Mouse (Mus musculus) midbrain, embryonic 12.5 days (tissue): Measurements from ENCODE around the gene Ifi35. TPM values are rescaled to one million over a fixed set of nuclear protein-coding genes. Genes with fewer than 3 reads are reported as not detected.
"Not testable (repeated sequence)": the region's sequence is repeated elsewhere in the genome, so short reads cannot be mapped to it uniquely, and the experiment has no call there.

Experiments
- ATAC-seq: fragments of 200-750 bp; cut with Nextera tagmentation; 2 replicates; pipeline ENCODE4 v1.8.0; 2017; ENCODE audit warnings: low read depth, moderate TSS enrichment, moderate library complexity; ENCODE audit not compliant: low FRiP score
- H3K27ac ChIP-seq: fragments of 300-500 bp; sonication (generic); replicated peaks from 2 replicates; pipeline ENCODE4 v1.5.1; 2016; ENCODE audit warnings: mild to moderate bottlenecking
- H3K27me3 ChIP-seq: fragments of 300-500 bp; sonication (generic); 2 replicates; pipeline ENCODE4 v1.6.1; 2016; ENCODE audit warnings: mild to moderate bottlenecking
- H3K36me3 ChIP-seq: fragments of 300-500 bp; sonication (generic); 2 replicates; pipeline ENCODE4 v1.6.1; 2016
- H3K4me1 ChIP-seq: fragments of 300-500 bp; sonication (generic); 2 replicates; pipeline ENCODE4 v1.6.1; 2016
- H3K4me2 ChIP-seq: fragments of 300-500 bp; sonication (generic); replicated peaks from 2 replicates; pipeline ENCODE4 v1.6.1; 2016; ENCODE audit warnings: mild to moderate bottlenecking, moderate library complexity
- H3K4me3 ChIP-seq: fragments of 300-500 bp; sonication (generic); 2 replicates; pipeline ENCODE4 v1.5.1; 2016; ENCODE audit warnings: mild to moderate bottlenecking
- H3K9ac ChIP-seq: fragments of 300-500 bp; sonication (generic); replicated peaks from 2 replicates; pipeline ENCODE4 v1.6.1; 2016; ENCODE audit warnings: mild to moderate bottlenecking, moderate library complexity
- H3K9me3 ChIP-seq: fragments of 300-500 bp; sonication (generic); 2 replicates; pipeline ENCODE4 v1.6.1; 2016; ENCODE audit warnings: mild to moderate bottlenecking
- WGBS: fragments of 180-500 bp; shearing (Covaris S2); methylation state at CpG from one replicate; pipeline ENCODE4 v1.1.7; 2016; 5-methylcytosine and 5-hydroxymethylcytosine counted together
- polyA plus RNA-seq: library from polyadenylated mRNA; unstranded; fragments of >200 nt; fragmentation: Nextera tagmentation; extraction: Ambion mirVana; gene quantifications from 2 replicates; pipeline ENCODE4 v1.2.1, GENCODE M21; 2016

Gene Ifi35
- polyA plus RNA-seq, 1 experiment from 2014 or later, result 3.9 TPM

- not testable (repeated sequence) for H3K4me1 ChIP-seq, H3K4me2 ChIP-seq, H3K27ac ChIP-seq, H3K9me3 ChIP-seq, H3K4me3 ChIP-seq, ATAC-seq, H3K27me3 ChIP-seq, H3K9ac ChIP-seq
- WGBS, result 90% methylated on average over 4 of the region's 4 CpGs
- peaks cover 15% of the 10 kb centered on the region for H3K36me3 ChIP-seq
These were observed 1.4 kb downstream of the Ifi35 start for GRCm38 (mm10) chr11:101449596-101449995.

- Histone ChIP-seq H3K4me3 (no peak overlapping the region), H3K4me2 (no peak overlapping the region), H3K36me3 (peaks cover 7% of the 10 kb centered on the region), H3K27me3 (no peaks in the 10 kb centered on the region), H3K4me1 (peaks cover 10% of the 10 kb centered on the region), H3K27ac (no peak overlapping the region), H3K9me3 (no peaks in the 10 kb centered on the region), H3K9ac (no peak overlapping the region)
- WGBS, result 82% methylated on average over 3 of the region's 3 CpGs
- no peak for ATAC-seq
These were observed 2.2 kb downstream of the Ifi35 start for GRCm38 (mm10) chr11:101450394-101450793.

- no peak overlapping the region for H3K4me3 ChIP-seq
- H3K4me2 ChIP-seq, result no peak overlapping the region
- H3K27ac ChIP-seq, result no peak overlapping the region
- no peaks in the 10 kb centered on the region for H3K9me3 ChIP-seq
- H3K9ac ChIP-seq, result no peak overlapping the region
- no peak for ATAC-seq
- peaks cover 10% of the 10 kb centered on the region for H3K4me1 ChIP-seq
- WGBS, result 88% methylated on average over 10 of the region's 10 CpGs
- no peaks in the 10 kb centered on the region for H3K27me3 ChIP-seq
- no peaks in the 10 kb centered on the region; the same call in 1 of the 2 replicates for H3K36me3 ChIP-seq
These were observed 3.3 kb downstream of the Ifi35 start for GRCm38 (mm10) chr11:101451536-101451935.

GRCm38 (mm10) chr11:101452093-101452774 is 4.0 kb downstream of the Ifi35 start:
- H3K4me2 ChIP-seq, result no peak overlapping the region
- H3K4me3 ChIP-seq, result no peak overlapping the region
- no peaks in the 10 kb centered on the region for H3K27me3 ChIP-seq
- no peak overlapping the region for H3K9ac ChIP-seq
- no peaks in the 10 kb centered on the region; the same call in 1 of the 2 replicates for H3K36me3 ChIP-seq
- WGBS, result 74% methylated on average over 10 of the region's 10 CpGs
- H3K27ac ChIP-seq, result no peak overlapping the region
- ATAC-seq, result no peak
- H3K4me1 ChIP-seq, result peaks cover 10% of the 10 kb centered on the region
- H3K9me3 ChIP-seq, result no peaks in the 10 kb centered on the region

GRCm38 (mm10) chr11:101454702-101455101 is 6.5 kb downstream of the Ifi35 start:
- Histone ChIP-seq H3K4me3 (no peak overlapping the region), H3K9me3 (no peaks in the 10 kb centered on the region), H3K4me2 (no peak overlapping the region), H3K9ac (no peak overlapping the region), H3K36me3 (peaks cover 22% of the 10 kb centered on the region), H3K27me3 (no peaks in the 10 kb centered on the region), H3K4me1 (peaks cover 10% of the 10 kb centered on the region), H3K27ac (no peak overlapping the region)
- ATAC-seq, result no peak
- WGBS, result 44% methylated on average over 6 of the region's 6 CpGs

- Histone ChIP-seq H3K4me1 (peaks cover 10% of the 10 kb centered on the region), H3K27me3 (no peaks in the 10 kb centered on the region), H3K9ac (no peak overlapping the region), H3K4me2 (no peak overlapping the region), H3K27ac (no peak overlapping the region), H3K9me3 (no peaks in the 10 kb centered on the region), H3K4me3 (no peak overlapping the region), H3K36me3 (peaks cover 32% of the 10 kb centered on the region)
- ATAC-seq, result no peak
- 89% methylated on average over 7 of the region's 7 CpGs for WGBS
These were observed 7.4 kb downstream of the Ifi35 start for GRCm38 (mm10) chr11:101455627-101456026.

GRCm38 (mm10) chr11:101457631-101458030 is 9.4 kb downstream of the Ifi35 start:
- H3K36me3 ChIP-seq, result peaks cover 49% of the 10 kb centered on the region
- no peak for ATAC-seq
- H3K9me3 ChIP-seq, result no peaks in the 10 kb centered on the region
- WGBS, result 93% methylated on average over 9 of the region's 9 CpGs
- peaks cover 20% of the 10 kb centered on the region for H3K4me1 ChIP-seq
- no peak overlapping the region for H3K4me2 ChIP-seq
- no peak overlapping the region for H3K9ac ChIP-seq
- no peaks in the 10 kb centered on the region for H3K27me3 ChIP-seq
- H3K4me3 ChIP-seq, result no peak overlapping the region
- H3K27ac ChIP-seq, result no peak overlapping the region

- H3K4me2 ChIP-seq, result no peak overlapping the region
- WGBS, result 85% methylated on average over 12 of the region's 12 CpGs
- no peak overlapping the region for H3K4me3 ChIP-seq
- H3K9ac ChIP-seq, result no peak overlapping the region
- no peak for ATAC-seq
- peaks cover 49% of the 10 kb centered on the region for H3K36me3 ChIP-seq
- peak overlapping the region; percentile 25; the same call in 1 of the 2 replicates for H3K27ac ChIP-seq
- no peaks in the 10 kb centered on the region for H3K9me3 ChIP-seq
- peaks cover 25% of the 10 kb centered on the region for H3K4me1 ChIP-seq
- H3K27me3 ChIP-seq, result no peaks in the 10 kb centered on the region
These were observed 10.0 kb downstream of the Ifi35 start for GRCm38 (mm10) chr11:101458217-101458616.

- no peak overlapping the region for H3K27ac ChIP-seq
These were observed 11.5 kb downstream of the Ifi35 start for GRCm38 (mm10) chr11:101459716-101460115.

GRCm38 (mm10) chr11:101460321-101460720 is 12.1 kb downstream of the Ifi35 start:
- no peak overlapping the region for H3K27ac ChIP-seq
- H3K36me3 ChIP-seq, result peaks cover 49% of the 10 kb centered on the region

More at GRCm38 (mm10) chr11:101459716-101460115, 11.5 kb downstream of the Ifi35 start:
- WGBS, result 50% methylated on average over 6 of the region's 6 CpGs
- Histone ChIP-seq H3K4me2 (no peak overlapping the region), H3K27me3 (no peaks in the 10 kb centered on the region), H3K36me3 (peaks cover 49% of the 10 kb centered on the region), H3K4me3 (no peak overlapping the region), H3K9ac (no peak overlapping the region; the same call in 1 of the 2 replicates), H3K9me3 (no peaks in the 10 kb centered on the region), H3K4me1 (peaks cover 36% of the 10 kb centered on the region)
- ATAC-seq, result no peak

GRCm38 (mm10) chr11:101462141-101462540 is 13.9 kb downstream of the Ifi35 start:
- peaks cover 3% of the 10 kb centered on the region; the same call in 1 of the 2 replicates for H3K27me3 ChIP-seq
- peaks cover 45% of the 10 kb centered on the region for H3K4me1 ChIP-seq
- H3K4me2 ChIP-seq, result peak overlapping the region; percentile 79
- H3K9ac ChIP-seq, result no peak overlapping the region
- H3K9me3 ChIP-seq, result no peaks in the 10 kb centered on the region
- WGBS, result 72% methylated on average over 14 of the region's 14 CpGs
- H3K27ac ChIP-seq, result peak overlapping the region; percentile 87
- H3K4me3 ChIP-seq, result 0 out of 2 replicates have a peak overlapping the region, but pooled peaks have one; percentile 7
- ATAC-seq, result no peak; the same call in 1 of the 2 replicates
- peaks cover 49% of the 10 kb centered on the region for H3K36me3 ChIP-seq

More at GRCm38 (mm10) chr11:101460321-101460720, 12.1 kb downstream of the Ifi35 start:
- Histone ChIP-seq H3K4me3 (no peak overlapping the region), H3K4me1 (peaks cover 36% of the 10 kb centered on the region), H3K9ac (no peak overlapping the region), H3K9me3 (no peaks in the 10 kb centered on the region), H3K4me2 (no peak overlapping the region), H3K27me3 (no peaks in the 10 kb centered on the region)
- no peak for ATAC-seq
- 88% methylated on average over 15 of the region's 15 CpGs for WGBS

- peaks cover 48% of the 10 kb centered on the region for H3K4me1 ChIP-seq
- 32% methylated on average over 13 of the region's 13 CpGs for WGBS
- H3K4me2 ChIP-seq, result peak overlapping the region; percentile 79
- H3K9ac ChIP-seq, result peak overlapping the region; percentile 37; the same call in 1 of the 2 replicates
- H3K27ac ChIP-seq, result peak overlapping the region; percentile 87
- H3K9me3 ChIP-seq, result no peaks in the 10 kb centered on the region
- H3K27me3 ChIP-seq, result peaks cover 3% of the 10 kb centered on the region; the same call in 1 of the 2 replicates
- H3K4me3 ChIP-seq, result peak overlapping the region; percentile 75
- H3K36me3 ChIP-seq, result peaks cover 45% of the 10 kb centered on the region
- ATAC-seq, result peak; percentile 64; the same call in 1 of the 2 replicates
These were observed 14.6 kb downstream of the Ifi35 start for GRCm38 (mm10) chr11:101462583-101463440.
